Comparison of ENCODE assay signal across 11 mouse cellular contexts in genomic region chr5:139619301-139620161, GRCm38 (mm10).
DNase-seq lines count a peak whose midpoint lies in the region; ATAC-seq and TF ChIP-seq lines count a peak whose summit lies in the region.
"Had no signal": no experiment of that assay in that cellular context is flagged by ENCODE, and none has a peak within 500 bp of the region (broad histone marks: within the 10 kb centered on the region; RNA-seq: fewer than 3 reads in every experiment).

No protein-coding gene starts in this region.

- TF ChIP-seq POLR2A in thymus, adult 2 months (IDR thresholded peaks at IDR 0.05; ENCODE audit: control insufficient read depth, extremely low read depth, insufficient read depth, low read length, poor library complexity), result no peak

- H3K4me1 ChIP-seq in lung, embryonic 14.5 days (ENCODE audit: insufficient read depth), result no peaks in the 10 kb centered on the region
- H3K4me1 ChIP-seq in hindbrain, embryonic 10.5 days (replicated peaks), result peaks cover 27% of the 10 kb centered on the region
- peaks cover 11% of the 10 kb centered on the region for H3K4me1 ChIP-seq in midbrain, embryonic 11.5 days (ENCODE audit: control insufficient read depth, insufficient read depth, low read length)
- no peaks in the 10 kb centered on the region for H3K4me1 ChIP-seq in thymus, adult 2 months (replicated peaks; ENCODE audit: control insufficient read depth, insufficient read depth, low read length)

- H3K27me3 ChIP-seq in lung, embryonic 14.5 days (ENCODE audit: insufficient read depth, low read length), result peaks cover 18% of the 10 kb centered on the region
- peaks cover 67% of the 10 kb centered on the region for H3K27me3 ChIP-seq in hindbrain, embryonic 10.5 days (ENCODE audit: insufficient read depth, poor library complexity, severe bottlenecking)
- peaks cover 2% of the 10 kb centered on the region; the same call in 1 of the 2 replicates for H3K27me3 ChIP-seq in midbrain, embryonic 11.5 days (ENCODE audit: control insufficient read depth, insufficient read depth, low read length)
- no peaks in the 10 kb centered on the region for H3K27me3 ChIP-seq in thymus, adult 2 months (ENCODE audit: control insufficient read depth, insufficient read depth, low read length)

- no peaks in the 10 kb centered on the region for H3K36me3 ChIP-seq in lung, embryonic 14.5 days (ENCODE audit: insufficient read depth)
- no peaks in the 10 kb centered on the region for H3K36me3 ChIP-seq in hindbrain, embryonic 10.5 days
- no peaks in the 10 kb centered on the region for H3K36me3 ChIP-seq in midbrain, embryonic 11.5 days (ENCODE audit: control insufficient read depth, insufficient read depth, low read length)
- no peaks in the 10 kb centered on the region for H3K36me3 ChIP-seq in thymus, adult 2 months (ENCODE audit: control insufficient read depth, insufficient read depth, low read length)
- H3K36me3 ChIP-seq: G1E had no signal

- no peak overlapping the region for H3K27ac ChIP-seq in lung, embryonic 14.5 days (ENCODE audit: low read depth)
- peak overlapping the region; percentile 67 for H3K27ac ChIP-seq in hindbrain, embryonic 10.5 days
- H3K27ac ChIP-seq in midbrain, embryonic 11.5 days (ENCODE audit: low read depth, low read length), result peak overlapping the region; percentile 40
- H3K27ac ChIP-seq in thymus, adult 2 months (ENCODE audit: control insufficient read depth, insufficient read depth, low read length), result no peak overlapping the region
- H3K27ac ChIP-seq: left cerebral cortex, adult 2 months had no signal

- intact Hi-C loops in left cerebral cortex, postnatal 10 days (cut with DNase I), result no loop called here
- intact Hi-C loops in left cerebral cortex, postnatal 36 days (cut with DNase I), result no loop called here

- ATAC-seq in lung, embryonic 14.5 days (ENCODE audit: insufficient read depth), result no peak
- ATAC-seq in midbrain, embryonic 11.5 days (ENCODE audit: low FRiP score), result peak; percentile 46; the same call in 1 of the 2 replicates
- ATAC-seq in megakaryocyte, adult 5-6 weeks (ENCODE audit: poor library complexity, severe bottlenecking), result no peak

- H3K9me3 ChIP-seq in lung, embryonic 14.5 days (ENCODE audit: low read depth, low read length), result no peaks in the 10 kb centered on the region
- H3K9me3 ChIP-seq in hindbrain, embryonic 10.5 days, result no peaks in the 10 kb centered on the region
- H3K9me3 ChIP-seq in midbrain, embryonic 11.5 days (ENCODE audit: control insufficient read depth, low read length), result no peaks in the 10 kb centered on the region
- H3K9me3 ChIP-seq: G1E had no signal

- peak overlapping the region; percentile 25; the same call in 1 of the 2 replicates for H3K4me2 ChIP-seq in lung, embryonic 14.5 days
- H3K4me2 ChIP-seq in midbrain, embryonic 11.5 days, result peak overlapping the region; percentile 24; the same call in 1 of the 2 replicates

- no peak for TF ChIP-seq CTCF in lung, embryonic 14.5 days (IDR thresholded peaks at IDR 0.05; ENCODE audit: low read depth)
- no peak for TF ChIP-seq CTCF in thymus, adult 2 months (IDR thresholded peaks at IDR 0.05; ENCODE audit: borderline replicate concordance, control insufficient read depth, extremely low read depth, insufficient read depth, low read length, poor library complexity)

- H3K9ac ChIP-seq in lung, embryonic 14.5 days, result no peak overlapping the region; the same call in 1 of the 2 replicates
- H3K9ac ChIP-seq in midbrain, embryonic 11.5 days (ENCODE audit: low read length), result peak overlapping the region; percentile 33

- H3K4me3 ChIP-seq in lung, embryonic 14.5 days (ENCODE audit: low read depth, low read length), result no peak overlapping the region
- peak overlapping the region; percentile 26 for H3K4me3 ChIP-seq in hindbrain, embryonic 10.5 days
- no peak overlapping the region for H3K4me3 ChIP-seq in midbrain, embryonic 11.5 days (ENCODE audit: low read depth, low read length)
- H3K4me3 ChIP-seq in thymus, adult 2 months (ENCODE audit: control insufficient read depth, insufficient read depth, low read length), result no peak overlapping the region
- H3K4me3 ChIP-seq: left cerebral cortex, adult 2 months had no signal

- WGBS in lung, embryonic 14.5 days, result 6% methylated on average over 36 of the region's 36 CpGs
- WGBS in hindbrain, embryonic 10.5 days, result 24% methylated on average over 36 of the region's 36 CpGs
- 19% methylated on average over 36 of the region's 36 CpGs for WGBS in midbrain, embryonic 11.5 days
- 59% methylated on average over 36 of the region's 36 CpGs for WGBS in thymus, adult 2 months

- peak; percentile 10 for DNase-seq in lung, embryonic 14.5 days
- DNase-seq in lung, postnatal 25 days (ENCODE audit: low spot score), result no peak
- DNase-seq in hindbrain, embryonic 10.5 days (ENCODE audit: low spot score), result peak; percentile 40
- peak; percentile 90 for DNase-seq in midbrain, embryonic 11.5 days (ENCODE audit: low spot score, missing footprints)
- no peak for DNase-seq in left cerebral cortex, postnatal 10 days (ENCODE audit: extremely low spot score in 1 of 2, low spot score in 2 of 2)
- no peak for DNase-seq in thymus, adult 2 months
- DNase-seq in left cerebral cortex, postnatal 36 days (ENCODE audit: low spot score in 2 of 2), result no peak
- DNase-seq: right cerebral cortex, adult 18-20 months had no signal

Comparison
In these comparisons a context has a peak if more than half of its experiments do, and no peak if none do; other contexts are left out.
1. DNase-seq: peak in lung, embryonic 14.5 days (single experiment), hindbrain, embryonic 10.5 days (single experiment) and midbrain, embryonic 11.5 days (single experiment); none in lung, postnatal 25 days (single experiment), left cerebral cortex, postnatal 10 days (0 of 2), thymus, adult 2 months (single experiment) and left cerebral cortex, postnatal 36 days (0 of 2).
2. H3K27ac ChIP-seq: peak in hindbrain, embryonic 10.5 days (single experiment) and midbrain, embryonic 11.5 days (single experiment); none in lung, embryonic 14.5 days (single experiment) and thymus, adult 2 months (single experiment).